ENCODE assay signal across 17 mouse cellular contexts in the genomic region with DNA sequence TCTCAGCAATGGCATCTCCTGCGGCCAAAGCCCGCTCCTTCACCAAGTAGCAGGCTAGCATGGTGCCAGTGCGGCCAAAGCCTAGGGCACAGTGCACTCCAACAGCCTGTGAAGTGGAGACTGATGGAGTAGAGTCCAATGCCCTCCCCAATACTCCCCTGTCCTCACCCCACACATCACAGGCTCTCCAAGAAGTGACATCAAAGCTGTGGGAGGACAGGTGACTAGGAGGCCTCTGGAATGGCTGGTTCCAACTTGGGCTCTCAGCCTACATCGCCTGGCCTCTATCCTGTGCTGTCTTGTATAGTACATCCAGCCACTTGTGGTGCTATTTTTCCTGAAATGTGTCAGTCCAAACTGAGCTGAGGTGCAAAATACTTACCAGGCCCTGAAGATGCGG. TPM values are rescaled to one million over a fixed set of nuclear protein-coding genes. Genes with fewer than 3 reads are reported as not detected.
DNase-seq lines count a peak whose midpoint lies in the region; ATAC-seq and TF ChIP-seq lines count a peak whose summit lies in the region.
"Had no signal": no experiment of that assay in that cellular context is flagged by ENCODE, and none has a peak within 500 bp of the region (broad histone marks: within the 10 kb centered on the region; RNA-seq: fewer than 3 reads in every experiment).

No protein-coding gene starts in this region.

- intact Hi-C loops in gastrocnemius, adult 2 months (cut with DNase I) = loop anchor here (5.0 kb wide), 1 partner anchor 224 kb away; no protein-coding TSS in a partner anchor

- H3K27ac ChIP-seq in gastrocnemius, adult 2 months = peak overlapping the region; percentile 96
- H3K27ac ChIP-seq in liver, adult 2 months (replicated peaks; ENCODE audit: insufficient read depth, low read depth, low read length) = no peak overlapping the region; the same call in 1 of the 2 replicates
- H3K27ac ChIP-seq in liver, embryonic 11.5 days (ENCODE audit: low read depth, low read length) = no peak overlapping the region
- no peak overlapping the region for H3K27ac ChIP-seq in MEL (ENCODE audit: control insufficient read depth, low read depth, low read length)
- no peak overlapping the region for H3K27ac ChIP-seq in limb, embryonic 14.5 days (replicated peaks; ENCODE audit: low read depth, low read length)

- H3K4me2 ChIP-seq in liver, embryonic 11.5 days = no peak overlapping the region
- H3K4me2 ChIP-seq in limb, embryonic 14.5 days (replicated peaks; ENCODE audit: low read depth, low read length, severe bottlenecking) = peak overlapping the region; percentile 73

- no peak for DNase-seq in gastrocnemius, adult 2 months
- no peak for DNase-seq in gastrocnemius, postnatal 4 days (ENCODE audit: low spot score in 2 of 2)
- DNase-seq in liver, adult 2 months (ENCODE audit: extremely low read depth, low read depth, low spot score) = peak; percentile 66
- no peak for DNase-seq in liver, embryonic 11.5 days (ENCODE audit: low spot score)
- peak; percentile 13 for DNase-seq in MEL (ENCODE audit: low read depth, low spot score)
- no peak for DNase-seq in limb, embryonic 14.5 days (ENCODE audit: low spot score)
- DNase-seq in adrenal gland, postnatal 25 days = no peak

- H3K4me3 ChIP-seq in gastrocnemius, adult 2 months = peak overlapping the region; percentile 86
- no peak overlapping the region for H3K4me3 ChIP-seq in liver, adult 2 months (ENCODE audit: insufficient read depth, low read depth, low read length)
- no peak overlapping the region for H3K4me3 ChIP-seq in liver, embryonic 11.5 days (ENCODE audit: low read depth, low read length)
- H3K4me3 ChIP-seq in MEL (ENCODE audit: control insufficient read depth in 1 of 2, insufficient read depth in 1 of 2, low read depth in 2 of 2, low read length in 2 of 2) = no peak overlapping the region
- H3K4me3 ChIP-seq in limb, embryonic 14.5 days (replicated peaks; ENCODE audit: low read length) = no peak overlapping the region

- no peaks in the 10 kb centered on the region for H3K36me3 ChIP-seq in liver, adult 2 months (ENCODE audit: control insufficient read depth, insufficient read depth, low read length)
- no peaks in the 10 kb centered on the region for H3K36me3 ChIP-seq in liver, embryonic 11.5 days (ENCODE audit: control insufficient read depth, insufficient read depth, low read length)
- H3K36me3 ChIP-seq in MEL (ENCODE audit: control insufficient read depth in 1 of 2, insufficient read depth in 2 of 2, low read length in 2 of 2) = no peaks in the 10 kb centered on the region
- no peaks in the 10 kb centered on the region for H3K36me3 ChIP-seq in limb, embryonic 14.5 days (ENCODE audit: control insufficient read depth, insufficient read depth, low read length)
- H3K36me3 ChIP-seq: embryonic facial prominence, embryonic 12.5 days; limb, embryonic 12.5 days had no signal

- H3K27me3 ChIP-seq in liver, adult 2 months (ENCODE audit: control insufficient read depth, insufficient read depth, low read length) = no peaks in the 10 kb centered on the region
- no peaks in the 10 kb centered on the region for H3K27me3 ChIP-seq in liver, embryonic 11.5 days (replicated peaks; ENCODE audit: control insufficient read depth, insufficient read depth, low read length)
- H3K27me3 ChIP-seq in MEL (ENCODE audit: control insufficient read depth in 1 of 2, insufficient read depth in 2 of 2, low read length in 2 of 2) = peaks cover 0 to 2% of the 10 kb centered on the region in 2 experiments; a peak in 1 of 4 replicates
- H3K27me3 ChIP-seq in limb, embryonic 14.5 days (ENCODE audit: control insufficient read depth, insufficient read depth, low read length) = no peaks in the 10 kb centered on the region
- H3K27me3 ChIP-seq: embryonic facial prominence, embryonic 12.5 days; limb, embryonic 12.5 days had no signal

- no peaks in the 10 kb centered on the region for H3K79me2 ChIP-seq in liver, adult 2 months (ENCODE audit: control insufficient read depth, insufficient read depth, low read length)
- H3K79me2 ChIP-seq in MEL (ENCODE audit: control insufficient read depth, insufficient read depth, low read length, poor library complexity) = no peaks in the 10 kb centered on the region

- ATAC-seq in liver, embryonic 11.5 days (replicated peaks; ENCODE audit: low FRiP score) = no peak
- no peak for ATAC-seq in limb, embryonic 14.5 days (ENCODE audit: low FRiP score, low read depth)

- no peak for TF ChIP-seq POLR2A in liver, adult 2 months (IDR thresholded peaks at IDR 0.05; ENCODE audit: extremely low read depth, insufficient read depth, low read length)
- TF ChIP-seq POLR2A in MEL (IDR thresholded peaks at IDR 0.05; ENCODE audit: control insufficient read depth in 1 of 2, insufficient read depth in 1 of 2, low read depth in 1 of 2, low read length in 2 of 2, poor library complexity in 1 of 2) = no peak
- no peak for TF ChIP-seq POLR2A in limb, embryonic 14.5 days (IDR thresholded peaks at IDR 0.05; ENCODE audit: borderline replicate concordance, extremely low read depth, insufficient read depth, insufficient read length)

- no peak for TF ChIP-seq RAD21 in MEL (IDR thresholded peaks at IDR 0.05; ENCODE audit: low read depth, low read length)

- peaks cover 3% of the 10 kb centered on the region; the same call in 1 of the 2 replicates for H3K4me1 ChIP-seq in liver, adult 2 months (ENCODE audit: control insufficient read depth, insufficient read depth, low read length)
- H3K4me1 ChIP-seq in liver, embryonic 11.5 days (replicated peaks; ENCODE audit: control insufficient read depth, insufficient read depth, low read length) = peaks cover 10% of the 10 kb centered on the region
- no peaks in the 10 kb centered on the region; a peak in 1 of 4 replicates for H3K4me1 ChIP-seq in MEL (ENCODE audit: control insufficient read depth in 1 of 2, insufficient read depth in 2 of 2, low read length in 2 of 2)
- H3K4me1 ChIP-seq in limb, embryonic 14.5 days (ENCODE audit: control insufficient read depth, insufficient read depth, low read length) = 0 out of 2 replicates have a peak, but pooled peaks cover 3% of the 10 kb centered on the region

- no peak overlapping the region for H3K9ac ChIP-seq in liver, adult 2 months (ENCODE audit: low read depth, low read length)
- no peak overlapping the region for H3K9ac ChIP-seq in liver, embryonic 11.5 days (ENCODE audit: low read depth, low read length)
- no peak overlapping the region for H3K9ac ChIP-seq in MEL (ENCODE audit: control insufficient read depth, low read depth, low read length, poor library complexity, severe bottlenecking)
- no peak overlapping the region for H3K9ac ChIP-seq in limb, embryonic 14.5 days (ENCODE audit: low read depth, low read length, severe bottlenecking)
- H3K9ac ChIP-seq: embryonic facial prominence, embryonic 12.5 days had no signal

- no peaks in the 10 kb centered on the region for H3K9me3 ChIP-seq in liver, embryonic 11.5 days (ENCODE audit: control insufficient read depth, low read length)
- no peaks in the 10 kb centered on the region for H3K9me3 ChIP-seq in MEL (replicated peaks; ENCODE audit: insufficient read depth, low read length)
- H3K9me3 ChIP-seq in limb, embryonic 14.5 days (ENCODE audit: control insufficient read depth, low read length) = no peaks in the 10 kb centered on the region
- H3K9me3 ChIP-seq: embryonic facial prominence, embryonic 12.5 days; limb, embryonic 12.5 days had no signal

- 76% methylated on average over 5 of the region's 5 CpGs for WGBS in liver, adult 2 months
- 91% methylated on average over 5 of the region's 5 CpGs for WGBS in liver, embryonic 11.5 days
- 91% methylated on average over 5 of the region's 5 CpGs for WGBS in limb, embryonic 14.5 days

- TF ChIP-seq EP300 in MEL (IDR thresholded peaks at IDR 0.05; ENCODE audit: low read depth in 1 of 2, low read length in 2 of 2) = no peak

- TF ChIP-seq CTCF in gastrocnemius, adult 2 months (IDR thresholded peaks at IDR 0.05) = no peak
- TF ChIP-seq CTCF in liver, adult 2 months (IDR thresholded peaks at IDR 0.05; ENCODE audit: low read depth, low read length) = no peak
- TF ChIP-seq CTCF in MEL (IDR thresholded peaks at IDR 0.05 in 2 of 3, conservative IDR thresholded peaks at IDR 0.05 in 1 of 3; ENCODE audit: control insufficient read depth in 1 of 3, insufficient read depth in 1 of 3, low read depth in 2 of 3, low read length in 3 of 3, poor library complexity in 1 of 3, severe bottlenecking in 1 of 3) = no peak

RNA-seq across cellular contexts. Expression of a gene that starts 1.0 kb away (rescaled TPM):
- 10 to 100 TPM; 32.4 to 33.4 TPM for total RNA-seq in gastrocnemius, adult 2 months (2021)
- total RNA-seq in gastrocnemius, postnatal 4 days (2021) = 10 to 100 TPM; 20.3 to 23.0 TPM
- total RNA-seq in liver, adult 2 months (2014; rRNA removed) = 3.5 and 5.6 TPM in 2 replicates
- polyA plus RNA-seq in liver, adult 2 months (2012; rRNA removed) = 30.9 and 44.1 TPM in 2 replicates
- polyA plus RNA-seq in liver, embryonic 11.5 days (2014; fragmentation: Nextera tagmentation; extraction: Ambion mirVana) = 6.2 and 8.2 TPM in 2 replicates
- 0.54 and 0.65 TPM in 2 replicates for total RNA-seq in MEL (2012; rRNA removed)
- polyA plus RNA-seq in MEL (2012; ENCODE audit: insufficient read depth in 1 of 2, insufficient read length in 2 of 2, low read depth in 1 of 2, low replicate concordance in 2 of 2, missing spikeins in 1 of 2) = 1 to 10 TPM in 1 of 2 experiments, not detected in 1; 2.5 TPM
- polyA plus RNA-seq in limb, embryonic 14.5 days (2012; rRNA removed) = 13.5 and 17.2 TPM in 2 replicates
- polyA plus RNA-seq in limb, embryonic 14.5 days (2014; fragmentation: Nextera tagmentation; extraction: Ambion mirVana) = 11.3 and 12.9 TPM in 2 replicates
- total RNA-seq in adrenal gland, postnatal 25 days (2021) = 7.1 and 8.4 TPM in 2 replicates

RNA-seq across cellular contexts. Expression of a gene that starts 29.4 kb away (rescaled TPM):
- total RNA-seq in gastrocnemius, adult 2 months (2021) = not detected
- not detected for total RNA-seq in gastrocnemius, postnatal 4 days (2021)
- total RNA-seq in liver, adult 2 months (2014; rRNA removed) = not detected in 2 replicates
- polyA plus RNA-seq in liver, adult 2 months (2012; rRNA removed) = not detected in 2 replicates
- polyA plus RNA-seq in liver, embryonic 11.5 days (2014; fragmentation: Nextera tagmentation; extraction: Ambion mirVana) = 0.11 TPM in 1 of 2 replicates, not detected in the other
- not detected in 2 replicates for total RNA-seq in MEL (2012; rRNA removed)
- polyA plus RNA-seq in MEL (2012; ENCODE audit: insufficient read depth in 1 of 2, insufficient read length in 2 of 2, low read depth in 1 of 2, low replicate concordance in 2 of 2, missing spikeins in 1 of 2) = not detected
- polyA plus RNA-seq in limb, embryonic 14.5 days (2012; rRNA removed) = 1.4 and 1.5 TPM in 2 replicates
- 0.72 and 1.5 TPM in 2 replicates for polyA plus RNA-seq in limb, embryonic 14.5 days (2014; fragmentation: Nextera tagmentation; extraction: Ambion mirVana)
- not detected in 2 replicates for total RNA-seq in adrenal gland, postnatal 25 days (2021)
- total RNA-seq: adrenal gland, postnatal 4 days; gastrocnemius, postnatal 36 days; layer of hippocampus, postnatal 25 days; megakaryocyte-erythroid progenitor cell, adult 5-6 weeks had no signal
- polyA plus RNA-seq: forebrain, embryonic 16.5 days; kidney, postnatal 0 days had no signal

RNA-seq across cellular contexts. Expression of a gene that starts 41.4 kb away (rescaled TPM):
- under 1 TPM in 1 of 2 experiments, not detected in 1; 0.14 TPM for total RNA-seq in gastrocnemius, adult 2 months (2021)
- total RNA-seq in gastrocnemius, postnatal 4 days (2021) = under 1 TPM in 1 of 2 experiments, not detected in 1; 0.17 TPM
- total RNA-seq in liver, adult 2 months (2014; rRNA removed) = 1.3 and 1.7 TPM in 2 replicates
- polyA plus RNA-seq in liver, adult 2 months (2012; rRNA removed) = 0.45 and 1.2 TPM in 2 replicates
- polyA plus RNA-seq in liver, embryonic 11.5 days (2014; fragmentation: Nextera tagmentation; extraction: Ambion mirVana) = not detected in 2 replicates
- not detected in 2 replicates for total RNA-seq in MEL (2012; rRNA removed)
- not detected for polyA plus RNA-seq in MEL (2012; ENCODE audit: insufficient read depth in 1 of 2, insufficient read length in 2 of 2, low read depth in 1 of 2, low replicate concordance in 2 of 2, missing spikeins in 1 of 2)
- polyA plus RNA-seq in limb, embryonic 14.5 days (2012; rRNA removed) = 0.30 and 0.74 TPM in 2 replicates
- polyA plus RNA-seq in limb, embryonic 14.5 days (2014; fragmentation: Nextera tagmentation; extraction: Ambion mirVana) = 0.28 TPM in 1 of 2 replicates, not detected in the other
- 0.24 TPM in 1 of 2 replicates, not detected in the other for total RNA-seq in adrenal gland, postnatal 25 days (2021)
- total RNA-seq: gastrocnemius, postnatal 36 days; layer of hippocampus, postnatal 25 days; megakaryocyte-erythroid progenitor cell, adult 5-6 weeks had no signal
- polyA plus RNA-seq: embryonic facial prominence, embryonic 12.5 days; forebrain, embryonic 16.5 days; hindbrain, embryonic 16.5 days; limb, embryonic 12.5 days; neural tube, embryonic 11.5 days had no signal

Comparison
In these comparisons a context has a peak if more than half of its experiments do, and no peak if none do; other contexts are left out.
1. DNase-seq: peak in liver, adult 2 months (single experiment) and MEL (single experiment); none in gastrocnemius, adult 2 months (single experiment), gastrocnemius, postnatal 4 days (0 of 2), liver, embryonic 11.5 days (single experiment), limb, embryonic 14.5 days (single experiment) and adrenal gland, postnatal 25 days (single experiment).